Mouse (Mus musculus): ENCODE results near the gene Dync1li2. TPM values are rescaled to one million over a fixed set of nuclear protein-coding genes. Genes with fewer than 3 reads are reported as not detected.

The Dync1li2 gene
- polyA plus RNA-seq, 1 experiment from 2014 or later = 81.0 TPM

GRCm38 (mm10) chr8:104371121-104371520, 71.7 kb downstream of the Dync1li2 start:
- 85% methylated on average over 6 of the region's 6 CpGs for WGBS
- no peaks in the 10 kb centered on the region for H3K9me3 ChIP-seq
- peak overlapping the region; percentile 40; the same call in 1 of the 2 replicates for H3K27ac ChIP-seq
- no peaks in the 10 kb centered on the region for H3K36me3 ChIP-seq
- H3K27me3 ChIP-seq (ENCODE audit: insufficient read depth, poor library complexity, severe bottlenecking) = no peaks in the 10 kb centered on the region
- H3K4me3 ChIP-seq = no peak overlapping the region
- H3K4me1 ChIP-seq (replicated peaks) = peaks cover 43% of the 10 kb centered on the region
- no peak for DNase-seq (ENCODE audit: low spot score)

GRCm38 (mm10) chr8:104370071-104370470, 72.8 kb downstream of the Dync1li2 start:
- H3K4me3 ChIP-seq = no peak overlapping the region
- DNase-seq (ENCODE audit: low spot score) = no peak
- H3K9me3 ChIP-seq = no peaks in the 10 kb centered on the region
- peaks cover 40% of the 10 kb centered on the region for H3K4me1 ChIP-seq (replicated peaks)
- H3K27ac ChIP-seq = no peak overlapping the region
- 80% methylated on average over 6 of the region's 6 CpGs for WGBS
- H3K27me3 ChIP-seq (ENCODE audit: insufficient read depth, poor library complexity, severe bottlenecking) = no peaks in the 10 kb centered on the region
- no peaks in the 10 kb centered on the region for H3K36me3 ChIP-seq

- DNase-seq (ENCODE audit: low spot score) = no peak
- WGBS = 86% methylated on average over 12 of the region's 12 CpGs
- Histone ChIP-seq H3K27ac (no peak overlapping the region; the same call in 1 of the 2 replicates), H3K4me1 (replicated peaks) (peaks cover 35% of the 10 kb centered on the region), H3K4me3 (no peak overlapping the region), H3K36me3 (no peaks in the 10 kb centered on the region), H3K9me3 (no peaks in the 10 kb centered on the region), H3K27me3 (ENCODE audit: insufficient read depth, poor library complexity, severe bottlenecking) (no peaks in the 10 kb centered on the region)
Observed at GRCm38 (mm10) chr8:104369591-104369990, 73.3 kb downstream of the Dync1li2 start.

Other genes with a start within 250 kb of the Dync1li2 start
- gene Tk2, start 194.5 kb downstream of the Dync1li2 start, polyA plus RNA-seq (2016; fragmentation: Nextera tagmentation; extraction: Ambion mirVana) = 28.3 and 31.7 TPM in 2 replicates
- 35.8 and 36.7 TPM in 2 replicates for gene Cklf, start 192.2 kb downstream of the Dync1li2 start, polyA plus RNA-seq (2016; fragmentation: Nextera tagmentation; extraction: Ambion mirVana)
- not detected in 2 replicates for gene Cmtm2a, start 149.9 kb downstream of the Dync1li2 start, polyA plus RNA-seq (2016; fragmentation: Nextera tagmentation; extraction: Ambion mirVana)
- gene Gm45711, start 133.0 kb downstream of the Dync1li2 start, polyA plus RNA-seq (2016; fragmentation: Nextera tagmentation; extraction: Ambion mirVana) = not detected in 2 replicates
- not detected in 2 replicates for gene Cmtm1, start 132.9 kb downstream of the Dync1li2 start, polyA plus RNA-seq (2016; fragmentation: Nextera tagmentation; extraction: Ambion mirVana)
- gene Gm11020, start 121.5 kb downstream of the Dync1li2 start, polyA plus RNA-seq (2016; fragmentation: Nextera tagmentation; extraction: Ambion mirVana) = not detected in 2 replicates
- gene Cmtm2b, start 120.8 kb downstream of the Dync1li2 start, polyA plus RNA-seq (2016; fragmentation: Nextera tagmentation; extraction: Ambion mirVana) = not detected in 2 replicates
- 76.5 and 83.1 TPM in 2 replicates for gene Cmtm3, start 103.6 kb downstream of the Dync1li2 start, polyA plus RNA-seq (2016; fragmentation: Nextera tagmentation; extraction: Ambion mirVana)
- gene Cmtm4, start 47.2 kb downstream of the Dync1li2 start, polyA plus RNA-seq (2016; fragmentation: Nextera tagmentation; extraction: Ambion mirVana) = 1.9 TPM in 2 replicates
- 0.12 and 0.29 TPM in 2 replicates for gene Terb1, start 66.9 kb upstream of the Dync1li2 start, polyA plus RNA-seq (2016; fragmentation: Nextera tagmentation; extraction: Ambion mirVana)
- 121 and 126 TPM in 2 replicates for gene Nae1, start 91.6 kb upstream of the Dync1li2 start, polyA plus RNA-seq (2016; fragmentation: Nextera tagmentation; extraction: Ambion mirVana)
- 0.90 and 1.4 TPM in 2 replicates for gene Car7, start 91.6 kb upstream of the Dync1li2 start, polyA plus RNA-seq (2016; fragmentation: Nextera tagmentation; extraction: Ambion mirVana)
- 12.7 and 13.3 TPM in 2 replicates for gene Pdp2, start 148.4 kb upstream of the Dync1li2 start, polyA plus RNA-seq (2016; fragmentation: Nextera tagmentation; extraction: Ambion mirVana)
- gene Cdh16, start 181.3 kb upstream of the Dync1li2 start, polyA plus RNA-seq (2016; fragmentation: Nextera tagmentation; extraction: Ambion mirVana) = not detected in 2 replicates
- gene Rrad, start 188.3 kb upstream of the Dync1li2 start, polyA plus RNA-seq (2016; fragmentation: Nextera tagmentation; extraction: Ambion mirVana) = 1.2 and 1.5 TPM in 2 replicates
- gene Ciao2b, start 198.9 kb upstream of the Dync1li2 start, polyA plus RNA-seq (2016; fragmentation: Nextera tagmentation; extraction: Ambion mirVana) = 111 and 121 TPM in 2 replicates

Measured in hindbrain, embryonic 10.5 days (tissue).